Mouse (Mus musculus) B cell, adult 2 months (primary cell): ENCODE results near the gene Slc39a11.

Source experiments
- DNase-seq, 2 experiments: peaks; one replicate each; pipeline ENCODE4 v3.0.0; 2022

Gene Slc39a11

GRCm38 (mm10) chr11:113450665-113451064 is 199.2 kb downstream of the Slc39a11 start:
- DNase-seq: no peak

- no peak for DNase-seq
These were observed 199.9 kb downstream of the Slc39a11 start for GRCm38 (mm10) chr11:113450028-113450427.

GRCm38 (mm10) chr11:113442036-113442435 is 207.8 kb downstream of the Slc39a11 start:
- DNase-seq: no peak

GRCm38 (mm10) chr11:113439328-113440030 is 210.4 kb downstream of the Slc39a11 start:
- no peak for DNase-seq

GRCm38 (mm10) chr11:113438915-113439314 is 211.0 kb downstream of the Slc39a11 start:
- DNase-seq: no peak

- DNase-seq: no peak
These were observed 212.5 kb downstream of the Slc39a11 start for GRCm38 (mm10) chr11:113437357-113437756.

GRCm38 (mm10) chr11:113436299-113436698 is 213.6 kb downstream of the Slc39a11 start:
- no peak for DNase-seq

GRCm38 (mm10) chr11:113435696-113436095 is 214.2 kb downstream of the Slc39a11 start:
- DNase-seq: no peak

- DNase-seq: no peak
These were observed 218.7 kb downstream of the Slc39a11 start for GRCm38 (mm10) chr11:113431161-113431560.

- DNase-seq: no peak
These were observed 224.0 kb downstream of the Slc39a11 start for GRCm38 (mm10) chr11:113425882-113426281.

- no peak for DNase-seq
These were observed 224.4 kb downstream of the Slc39a11 start for GRCm38 (mm10) chr11:113425454-113425853.

GRCm38 (mm10) chr11:113424765-113425164 is 225.1 kb downstream of the Slc39a11 start:
- DNase-seq: no peak

GRCm38 (mm10) chr11:113422598-113422997 is 227.3 kb downstream of the Slc39a11 start:
- no peak for DNase-seq

- DNase-seq: no peak
These were observed 230.8 kb downstream of the Slc39a11 start for GRCm38 (mm10) chr11:113418921-113419655.

GRCm38 (mm10) chr11:113417948-113418347 is 231.9 kb downstream of the Slc39a11 start:
- DNase-seq: no peak

GRCm38 (mm10) chr11:113412545-113412944 is 237.3 kb downstream of the Slc39a11 start:
- peak; percentile 45 to 52 for DNase-seq

- no peak for DNase-seq
These were observed 238.1 kb downstream of the Slc39a11 start for GRCm38 (mm10) chr11:113411798-113412197.

- peak; percentile 11 to 13 for DNase-seq
These were observed 240.8 kb downstream of the Slc39a11 start for GRCm38 (mm10) chr11:113409121-113409520.

GRCm38 (mm10) chr11:113407474-113407873 is 242.4 kb downstream of the Slc39a11 start:
- DNase-seq: no peak

- DNase-seq: no peak
These were observed 249.0 kb downstream of the Slc39a11 start for GRCm38 (mm10) chr11:113400868-113401267.

GRCm38 (mm10) chr11:113399601-113400000 is 250.3 kb downstream of the Slc39a11 start:
- DNase-seq: no peak

GRCm38 (mm10) chr11:113397394-113397793 is 252.5 kb downstream of the Slc39a11 start:
- no peak for DNase-seq

- no peak for DNase-seq
These were observed 256.3 kb downstream of the Slc39a11 start for GRCm38 (mm10) chr11:113393366-113394150.
